Mouse (Mus musculus): Measurements from ENCODE around the gene Bmp6. TPM values are rescaled to one million over a fixed set of nuclear protein-coding genes. Genes with fewer than 3 reads are reported as not detected.
A peak's percentile ranks its signal among the peaks of the same experiment; 100 is the strongest.

The Bmp6 gene
- polyA plus RNA-seq, 1 experiment: 193 TPM

DNA sequence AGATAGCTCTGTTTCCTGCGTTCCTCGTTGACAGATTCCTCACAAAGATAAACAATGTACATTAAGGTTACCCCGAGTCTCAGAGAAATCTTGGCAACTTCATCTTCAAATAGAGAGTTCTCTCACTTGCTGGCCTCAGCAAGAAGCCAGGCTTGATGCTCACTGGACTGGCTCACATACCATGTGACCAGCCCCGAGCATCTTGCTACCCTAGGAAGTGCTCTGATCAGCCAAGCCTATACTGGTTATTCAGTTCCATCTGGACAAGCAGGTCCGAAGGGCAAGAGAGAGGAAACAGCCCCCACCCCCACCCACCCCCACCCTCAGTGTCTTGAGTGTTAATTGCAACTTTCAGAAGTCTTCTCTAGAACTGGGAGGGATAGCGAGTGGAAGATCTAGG is 141.9 kb downstream of the Bmp6 start:
- Histone ChIP-seq H3K4me3 (replicated peaks; ENCODE audit: extremely low read depth, low read depth, low read length) (no peak overlapping the region), H3K4me1 (ENCODE audit: control insufficient read depth, insufficient read depth, low read length) (no peaks in the 10 kb centered on the region; the same call in 1 of the 2 replicates)
- DNase-seq: no peak
- TF ChIP-seq POLR2A (IDR thresholded peaks at IDR 0.05; ENCODE audit: borderline replicate concordance, extremely low read depth, low read depth, low read length): no peak
- TF ChIP-seq CTCF (IDR thresholded peaks at IDR 0.05; ENCODE audit: insufficient read depth, low read length): no peak
- 69% methylated on average over 6 of the region's 6 CpGs for WGBS

DNA sequence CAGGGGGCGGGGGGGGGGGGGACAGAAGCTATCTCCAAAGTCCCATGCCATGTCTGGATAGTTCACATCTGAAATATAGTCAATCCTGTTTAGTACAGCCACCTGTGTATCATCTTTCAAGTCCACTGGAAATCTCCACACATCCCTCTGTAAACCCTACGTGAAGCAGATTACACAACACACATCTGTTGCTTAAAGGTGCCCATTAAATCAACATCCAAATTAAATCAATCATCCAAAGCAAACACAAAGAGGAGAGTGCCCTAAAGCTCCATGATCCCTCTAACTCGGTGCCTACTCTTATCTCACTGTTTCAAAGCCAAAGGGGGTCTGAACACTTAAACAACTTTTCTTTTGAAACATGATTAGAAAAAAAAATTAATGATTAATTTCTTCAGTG is 151.8 kb downstream of the Bmp6 start:
- no peak for DNase-seq
- Histone ChIP-seq H3K4me3 (replicated peaks; ENCODE audit: extremely low read depth, low read depth, low read length) (no peak overlapping the region), H3K4me1 (ENCODE audit: control insufficient read depth, insufficient read depth, low read length) (no peaks in the 10 kb centered on the region)
- 42% methylated on average over 3 of the region's 3 CpGs for WGBS
- TF ChIP-seq POLR2A (IDR thresholded peaks at IDR 0.05; ENCODE audit: borderline replicate concordance, extremely low read depth, low read depth, low read length): no peak
- TF ChIP-seq CTCF (IDR thresholded peaks at IDR 0.05; ENCODE audit: insufficient read depth, low read length): no peak

DNA sequence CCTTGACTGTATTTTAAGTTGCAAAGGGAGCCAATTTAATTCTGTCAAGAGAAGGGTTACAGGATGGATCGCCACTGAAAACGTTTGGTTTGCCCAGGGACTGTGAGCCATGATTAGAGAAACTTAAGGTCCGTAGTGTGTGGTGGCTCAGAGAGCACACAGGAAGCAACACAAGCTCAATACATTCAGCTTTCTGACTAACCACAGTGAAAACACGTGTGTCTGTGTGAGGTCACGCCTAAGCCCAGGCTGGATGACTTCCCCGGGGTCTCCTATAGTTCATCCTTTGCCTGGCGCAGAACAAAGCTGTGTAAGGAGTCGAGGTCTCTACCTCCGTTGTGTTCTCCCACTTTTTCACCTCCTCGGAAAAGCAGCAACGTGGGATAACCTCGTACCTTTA is 156.4 kb downstream of the Bmp6 start:
- Histone ChIP-seq H3K4me3 (replicated peaks; ENCODE audit: extremely low read depth, low read depth, low read length) (no peak overlapping the region), H3K4me1 (ENCODE audit: control insufficient read depth, insufficient read depth, low read length) (no peaks in the 10 kb centered on the region)
- TF ChIP-seq POLR2A (IDR thresholded peaks at IDR 0.05; ENCODE audit: borderline replicate concordance, extremely low read depth, low read depth, low read length): no peak
- TF ChIP-seq CTCF (IDR thresholded peaks at IDR 0.05; ENCODE audit: insufficient read depth, low read length): no peak
- DNase-seq: no peak
- WGBS: 84% methylated on average over 12 of the region's 12 CpGs

DNA sequence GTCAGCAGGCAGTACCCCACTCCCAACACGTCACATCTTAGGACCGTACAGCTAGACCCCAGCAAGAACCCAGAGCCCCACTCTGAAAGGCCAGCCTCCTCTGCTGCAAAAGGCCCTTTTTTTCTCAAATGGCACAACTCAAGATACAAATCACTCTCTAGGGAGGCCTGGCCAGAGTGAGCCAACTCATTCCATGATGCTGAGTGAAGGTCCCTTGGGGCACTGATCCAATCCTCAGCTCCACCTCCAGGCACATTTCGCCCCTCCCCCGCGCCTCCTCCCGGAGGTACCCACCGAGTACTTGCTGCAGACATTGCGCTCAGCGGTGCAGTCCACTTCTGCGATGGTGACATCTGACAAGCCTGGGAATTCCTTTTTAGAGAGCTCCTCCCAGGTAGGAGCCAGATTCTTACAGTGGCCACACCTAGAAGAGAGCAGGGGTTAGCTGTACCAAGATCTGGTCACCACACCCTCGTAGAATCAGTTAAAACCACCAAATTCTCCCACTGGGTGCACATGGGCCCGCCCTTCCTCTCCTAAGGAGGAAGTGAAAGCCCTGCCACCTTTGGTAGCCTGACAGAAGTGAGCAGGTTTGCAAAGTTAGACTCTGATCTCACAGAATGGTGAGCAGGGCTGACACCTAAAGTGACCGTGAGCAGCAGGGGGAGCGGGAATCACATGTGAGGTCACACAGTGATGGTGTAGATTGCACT is 158.4 kb downstream of the Bmp6 start:
- 74% methylated on average over 14 of the region's 14 CpGs for WGBS
- no peak for DNase-seq
- no peak for TF ChIP-seq CTCF (IDR thresholded peaks at IDR 0.05; ENCODE audit: insufficient read depth, low read length)
- no peak for TF ChIP-seq POLR2A (IDR thresholded peaks at IDR 0.05; ENCODE audit: borderline replicate concordance, extremely low read depth, low read depth, low read length)
- no peak overlapping the region for H3K4me3 ChIP-seq (replicated peaks; ENCODE audit: extremely low read depth, low read depth, low read length)
- H3K4me1 ChIP-seq (ENCODE audit: control insufficient read depth, insufficient read depth, low read length): no peaks in the 10 kb centered on the region

DNA sequence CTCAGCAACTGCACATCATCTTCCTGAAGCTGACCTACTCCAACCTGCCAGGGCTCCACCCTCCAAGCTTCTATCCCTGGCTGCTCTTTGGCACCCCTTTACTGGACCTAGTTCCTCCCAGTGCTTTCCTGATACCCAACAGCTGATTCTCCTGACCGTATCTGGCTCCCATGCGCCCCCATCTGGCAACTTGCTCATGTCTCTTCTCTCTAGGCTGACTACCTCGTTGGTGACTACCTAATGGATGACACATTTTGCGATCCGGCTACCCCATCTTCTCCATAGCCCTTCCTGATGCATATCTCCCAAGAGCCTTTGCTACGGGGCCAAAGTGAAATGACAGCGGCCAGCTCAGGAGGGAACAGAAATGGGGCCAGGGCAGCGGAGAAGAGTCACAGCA is 161.4 kb downstream of the Bmp6 start:
- TF ChIP-seq CTCF (IDR thresholded peaks at IDR 0.05; ENCODE audit: insufficient read depth, low read length) (peak; percentile 51; the same call in 1 of the 2 replicates), POLR2A (IDR thresholded peaks at IDR 0.05; ENCODE audit: borderline replicate concordance, extremely low read depth, low read depth, low read length) (no peak)
- Histone ChIP-seq H3K4me1 (ENCODE audit: control insufficient read depth, insufficient read depth, low read length) (no peaks in the 10 kb centered on the region), H3K4me3 (replicated peaks; ENCODE audit: extremely low read depth, low read depth, low read length) (no peak overlapping the region)
- no peak for DNase-seq
- WGBS: 73% methylated on average over 8 of the region's 8 CpGs

- TF ChIP-seq POLR2A (IDR thresholded peaks at IDR 0.05; ENCODE audit: borderline replicate concordance, extremely low read depth, low read depth, low read length) (no peak), CTCF (IDR thresholded peaks at IDR 0.05; ENCODE audit: insufficient read depth, low read length) (no peak)
- WGBS: 91% methylated on average over 10 of the region's 10 CpGs
- Histone ChIP-seq H3K4me3 (replicated peaks; ENCODE audit: extremely low read depth, low read depth, low read length) (no peak overlapping the region), H3K4me1 (ENCODE audit: control insufficient read depth, insufficient read depth, low read length) (no peaks in the 10 kb centered on the region)
- DNase-seq: no peak
Measured at GRCm38 (mm10) chr13:38506936-38507335, 162.0 kb downstream of the Bmp6 start.

- Histone ChIP-seq H3K4me3 (replicated peaks; ENCODE audit: extremely low read depth, low read depth, low read length) (no peak overlapping the region), H3K4me1 (ENCODE audit: control insufficient read depth, insufficient read depth, low read length) (peaks cover 18% of the 10 kb centered on the region)
- 73% methylated on average over 8 of the region's 8 CpGs for WGBS
- no peak for DNase-seq
- TF ChIP-seq POLR2A (IDR thresholded peaks at IDR 0.05; ENCODE audit: borderline replicate concordance, extremely low read depth, low read depth, low read length) (no peak), CTCF (IDR thresholded peaks at IDR 0.05; ENCODE audit: insufficient read depth, low read length) (no peak)
Measured at GRCm38 (mm10) chr13:38509681-38510341, 164.9 kb downstream of the Bmp6 start.

- 53% methylated on average over 10 of the region's 10 CpGs for WGBS
- no peak for DNase-seq
- TF ChIP-seq POLR2A (IDR thresholded peaks at IDR 0.05; ENCODE audit: borderline replicate concordance, extremely low read depth, low read depth, low read length) (no peak), CTCF (IDR thresholded peaks at IDR 0.05; ENCODE audit: insufficient read depth, low read length) (no peak)
Measured at GRCm38 (mm10) chr13:38511979-38512378, 167.1 kb downstream of the Bmp6 start.

DNA sequence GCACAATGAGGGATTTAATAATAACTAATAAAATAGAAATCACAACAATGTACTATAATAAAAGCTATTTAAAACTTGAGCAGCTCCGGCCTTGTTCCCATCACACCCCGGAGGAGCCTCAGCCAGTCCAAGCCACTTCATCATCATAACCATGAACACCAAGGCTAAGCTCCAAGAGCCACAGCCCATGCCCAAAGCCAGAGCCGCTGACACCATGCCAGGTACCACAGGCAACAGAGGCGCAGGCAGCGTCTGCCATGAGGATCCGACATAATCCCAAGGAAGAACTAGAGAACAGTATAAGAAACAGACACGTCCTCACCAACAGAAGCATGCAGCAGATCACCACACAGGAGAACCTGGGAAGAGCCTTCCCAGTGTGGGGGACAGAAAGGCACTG is 169.0 kb downstream of the Bmp6 start:
- 66% methylated on average over 7 of the region's 7 CpGs for WGBS
- TF ChIP-seq POLR2A (IDR thresholded peaks at IDR 0.05; ENCODE audit: borderline replicate concordance, extremely low read depth, low read depth, low read length) (no peak), CTCF (IDR thresholded peaks at IDR 0.05; ENCODE audit: insufficient read depth, low read length) (no peak)
- no peak for DNase-seq
- peaks cover 20% of the 10 kb centered on the region for H3K4me1 ChIP-seq (ENCODE audit: control insufficient read depth, insufficient read depth, low read length)
- H3K4me3 ChIP-seq (replicated peaks; ENCODE audit: extremely low read depth, low read depth, low read length): no peak overlapping the region

More at GRCm38 (mm10) chr13:38511979-38512378, 167.1 kb downstream of the Bmp6 start:
- H3K4me1 ChIP-seq (ENCODE audit: control insufficient read depth, insufficient read depth, low read length): peaks cover 20% of the 10 kb centered on the region
- no peak overlapping the region for H3K4me3 ChIP-seq (replicated peaks; ENCODE audit: extremely low read depth, low read depth, low read length)

DNA sequence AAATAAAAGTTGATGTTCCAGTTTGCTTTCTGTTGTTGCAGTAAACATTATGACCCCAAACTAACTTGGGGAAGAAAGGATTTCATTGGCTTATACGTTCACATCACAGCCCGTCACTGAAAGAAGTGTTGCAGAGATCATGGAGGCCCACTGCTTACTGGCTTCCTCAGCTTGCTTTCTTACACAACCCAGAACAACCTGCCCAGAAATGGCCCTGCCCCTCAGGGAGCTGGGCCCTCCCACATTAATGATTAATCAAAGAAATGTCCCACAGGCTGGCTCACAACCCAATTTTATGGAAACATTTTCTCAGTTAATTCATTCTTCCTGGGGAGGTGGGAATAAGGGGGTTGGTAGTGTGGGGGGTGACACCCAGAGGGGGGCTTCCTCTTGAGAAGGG is 170.5 kb downstream of the Bmp6 start:
- TF ChIP-seq POLR2A (IDR thresholded peaks at IDR 0.05; ENCODE audit: borderline replicate concordance, extremely low read depth, low read depth, low read length) (no peak), CTCF (IDR thresholded peaks at IDR 0.05; ENCODE audit: insufficient read depth, low read length) (no peak)
- DNase-seq: no peak
- WGBS: 59% methylated on average over 2 of the region's 2 CpGs
- peaks cover 20% of the 10 kb centered on the region for H3K4me1 ChIP-seq (ENCODE audit: control insufficient read depth, insufficient read depth, low read length)
- no peak overlapping the region for H3K4me3 ChIP-seq (replicated peaks; ENCODE audit: extremely low read depth, low read depth, low read length)
